Mouse (Mus musculus) testis, adult 2 months (tissue): ENCODE results near the gene Fam214a.

ENCODE experiments used
- CTCF ChIP-seq: fragments of 200-500 bp; IDR thresholded peaks from 2 replicates; pipeline ENCODE4 v1.5.1; 2012; ENCODE audit warnings: low read depth, mild to moderate bottlenecking, inconsistent platforms, low read length, moderate library complexity; ENCODE audit not compliant: control insufficient read depth, insufficient read depth, insufficient replicate concordance
- POLR2A ChIP-seq: fragments of 200-500 bp; IDR thresholded peaks from 2 replicates; pipeline ENCODE4 v1.6.1; 2012; ENCODE audit warnings: low read depth, mild to moderate bottlenecking, inconsistent platforms, low read length, moderate library complexity; ENCODE audit not compliant: control insufficient read depth

DNA sequence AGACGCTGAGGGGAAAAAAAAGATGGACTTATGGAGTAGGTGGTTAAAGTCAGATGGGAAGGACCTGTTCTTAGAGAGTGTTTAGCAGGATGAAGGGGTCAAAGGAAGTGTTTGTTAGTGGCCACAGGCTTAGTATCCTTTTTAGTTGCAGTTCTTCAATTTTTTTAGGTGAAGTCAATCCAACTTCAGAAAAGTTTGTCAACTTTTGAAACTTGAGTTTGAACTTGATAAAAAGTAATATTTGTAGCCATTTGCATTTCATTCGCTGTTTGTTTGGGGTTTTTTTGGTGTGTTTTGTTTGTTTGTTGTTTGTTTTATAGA lies 1.2 kb downstream of the Fam214a start:
- TF ChIP-seq CTCF (no peak), POLR2A (no peak)
